Mouse (Mus musculus): ENCODE data around the gene Sufu. TPM values are rescaled to one million over a fixed set of nuclear protein-coding genes. Genes with fewer than 3 reads are reported as not detected.

The Sufu gene
- polyA plus RNA-seq, 1 experiment from 2014 or later = 9.5 TPM

DNA sequence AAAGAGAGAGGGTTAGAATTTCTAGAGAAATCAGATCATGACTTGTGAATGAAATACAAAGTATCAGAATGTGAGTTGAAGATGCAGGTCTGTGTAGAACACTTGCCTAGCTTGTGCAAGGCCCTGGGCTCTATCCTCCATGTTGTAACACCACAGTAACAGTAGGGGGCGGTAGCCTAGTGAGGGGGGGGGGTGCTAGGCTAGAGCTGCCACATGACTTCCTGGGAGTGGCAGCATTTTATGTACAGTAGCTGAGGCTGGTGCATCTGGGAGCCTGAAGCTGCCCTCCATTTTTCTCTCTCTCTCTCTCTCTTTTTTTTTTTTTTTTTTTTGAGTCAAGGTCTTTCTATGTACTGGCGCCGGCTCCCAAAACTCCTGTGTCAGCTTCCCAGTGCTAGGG, 114.1 kb downstream of the Sufu start:
- H3K9me3 ChIP-seq (ENCODE audit: control insufficient read depth, low read length) = no peaks in the 10 kb centered on the region
- H3K27me3 ChIP-seq (ENCODE audit: control insufficient read depth, insufficient read depth, low read length) = no peaks in the 10 kb centered on the region
- H3K27ac ChIP-seq (replicated peaks) = peak overlapping the region; percentile 100
- ATAC-seq (ENCODE audit: low FRiP score, low TSS enrichment) = 0 out of 2 replicates have a peak, but pooled peaks have one; percentile 16
- H3K4me3 ChIP-seq (ENCODE audit: low read depth, low read length) = no peak overlapping the region
- no peak overlapping the region; the same call in 1 of the 2 replicates for H3K4me2 ChIP-seq (replicated peaks; ENCODE audit: low read depth)
- WGBS = 47% methylated on average over 3 of the region's 3 CpGs
- TF ChIP-seq EP300 (optimal IDR thresholded peaks at IDR 0.05) (no peak), CTCF (IDR thresholded peaks at IDR 0.05; ENCODE audit: low read depth) (peak; percentile 76)
- DNase-seq (ENCODE audit: low spot score) = peak; percentile 47
- H3K9ac ChIP-seq (ENCODE audit: low read length) = 0 out of 2 replicates have a peak overlapping the region, but pooled peaks have one; percentile 23
- H3K4me1 ChIP-seq (replicated peaks; ENCODE audit: control insufficient read depth, insufficient read depth) = peaks cover 29% of the 10 kb centered on the region
- H3K36me3 ChIP-seq (ENCODE audit: control insufficient read depth, insufficient read depth, low read length) = peaks cover 40% of the 10 kb centered on the region

DNA sequence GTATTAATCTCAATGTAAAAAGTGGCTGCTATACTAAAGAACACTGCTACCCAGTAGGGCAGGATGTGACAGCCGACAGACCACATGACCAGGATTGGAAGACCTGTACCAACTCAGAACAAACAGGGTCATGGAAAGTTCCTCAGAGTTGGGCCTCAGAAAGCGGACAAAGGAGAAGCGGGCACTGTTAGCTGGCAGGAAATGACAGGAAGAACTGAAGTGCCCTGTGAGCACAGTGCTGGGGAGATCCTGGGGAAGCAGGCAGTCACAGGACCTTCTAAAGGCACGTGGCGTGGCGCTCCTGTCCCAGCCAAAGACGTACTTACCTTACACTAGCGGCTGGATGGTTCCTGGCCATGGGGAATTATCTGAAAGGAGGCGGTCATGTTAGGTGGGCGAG, 114.6 kb downstream of the Sufu start:
- Histone ChIP-seq H3K4me3 (ENCODE audit: low read depth, low read length) (no peak overlapping the region), H3K9ac (ENCODE audit: low read length) (no peak overlapping the region), H3K27me3 (ENCODE audit: control insufficient read depth, insufficient read depth, low read length) (no peaks in the 10 kb centered on the region), H3K4me2 (replicated peaks; ENCODE audit: low read depth) (peak overlapping the region; percentile 11; the same call in 1 of the 2 replicates), H3K36me3 (ENCODE audit: control insufficient read depth, insufficient read depth, low read length) (peaks cover 40% of the 10 kb centered on the region), H3K27ac (replicated peaks) (peak overlapping the region; percentile 100; the same call in 1 of the 2 replicates), H3K9me3 (ENCODE audit: control insufficient read depth, low read length) (no peaks in the 10 kb centered on the region), H3K4me1 (replicated peaks; ENCODE audit: control insufficient read depth, insufficient read depth) (peaks cover 26% of the 10 kb centered on the region)
- DNase-seq (ENCODE audit: low spot score) = peak; percentile 25
- TF ChIP-seq EP300 (optimal IDR thresholded peaks at IDR 0.05) (no peak), CTCF (IDR thresholded peaks at IDR 0.05; ENCODE audit: low read depth) (no peak)
- 51% methylated on average over 10 of the region's 10 CpGs for WGBS
- no peak for ATAC-seq (ENCODE audit: low FRiP score, low TSS enrichment)

- DNase-seq (ENCODE audit: low spot score) (no peak), ATAC-seq (ENCODE audit: low FRiP score, low TSS enrichment) (no peak)
- H3K9ac ChIP-seq (ENCODE audit: low read length) = no peak overlapping the region
- H3K27ac ChIP-seq (replicated peaks) = no peak overlapping the region
- no peak overlapping the region for H3K4me3 ChIP-seq (ENCODE audit: low read depth, low read length)
- H3K9me3 ChIP-seq (ENCODE audit: control insufficient read depth, low read length) = no peaks in the 10 kb centered on the region
- H3K4me2 ChIP-seq (replicated peaks; ENCODE audit: low read depth) = no peak overlapping the region
- 75% methylated on average over 12 of the region's 12 CpGs for WGBS
- H3K4me1 ChIP-seq (replicated peaks; ENCODE audit: control insufficient read depth, insufficient read depth) = peaks cover 14% of the 10 kb centered on the region
- TF ChIP-seq EP300 (optimal IDR thresholded peaks at IDR 0.05) (no peak), CTCF (IDR thresholded peaks at IDR 0.05; ENCODE audit: low read depth) (no peak)
- H3K36me3 ChIP-seq (ENCODE audit: control insufficient read depth, insufficient read depth, low read length) = peaks cover 28% of the 10 kb centered on the region
- H3K27me3 ChIP-seq (ENCODE audit: control insufficient read depth, insufficient read depth, low read length) = no peaks in the 10 kb centered on the region
These were observed 117.7 kb downstream of the Sufu start for GRCm38 (mm10) chr19:46514387-46514786.

DNA sequence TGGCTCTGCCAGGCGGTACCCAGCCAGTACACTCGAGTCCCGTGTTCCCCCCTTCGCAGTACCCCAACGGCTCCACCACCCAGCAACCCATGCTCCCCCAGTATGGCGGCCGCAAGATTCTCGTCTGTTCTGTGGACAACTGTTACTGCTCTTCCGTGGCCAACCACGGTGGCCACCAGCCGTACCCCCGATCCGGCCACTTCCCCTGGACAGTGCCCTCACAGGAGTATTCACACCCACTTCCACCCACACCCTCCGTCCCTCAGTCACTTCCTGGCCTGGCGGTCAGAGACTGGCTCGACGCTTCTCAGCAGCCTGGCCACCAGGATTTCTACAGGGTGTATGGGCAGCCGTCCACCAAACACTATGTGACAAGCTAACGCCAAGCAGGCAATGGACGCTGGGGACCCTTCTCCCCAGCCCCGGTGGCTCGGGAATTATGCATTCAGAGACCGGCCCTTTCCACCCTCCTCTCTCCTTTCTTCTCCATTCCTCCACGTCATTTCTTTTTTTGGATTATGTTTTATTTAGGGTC, 118.7 kb downstream of the Sufu start:
- no peak for TF ChIP-seq CTCF (IDR thresholded peaks at IDR 0.05; ENCODE audit: low read depth)
- TF ChIP-seq EP300 (optimal IDR thresholded peaks at IDR 0.05) = no peak
- WGBS = 90% methylated on average over 21 of the region's 24 CpGs
- ATAC-seq (ENCODE audit: low FRiP score, low TSS enrichment) (no peak), DNase-seq (ENCODE audit: low spot score) (no peak)
- Histone ChIP-seq H3K4me1 (replicated peaks; ENCODE audit: control insufficient read depth, insufficient read depth) (peaks cover 8% of the 10 kb centered on the region), H3K4me2 (replicated peaks; ENCODE audit: low read depth) (no peak overlapping the region), H3K36me3 (ENCODE audit: control insufficient read depth, insufficient read depth, low read length) (peaks cover 28% of the 10 kb centered on the region), H3K27ac (replicated peaks) (no peak overlapping the region), H3K9me3 (ENCODE audit: control insufficient read depth, low read length) (no peaks in the 10 kb centered on the region), H3K9ac (ENCODE audit: low read length) (no peak overlapping the region), H3K4me3 (ENCODE audit: low read depth, low read length) (no peak overlapping the region), H3K27me3 (ENCODE audit: control insufficient read depth, insufficient read depth, low read length) (no peaks in the 10 kb centered on the region)

DNA sequence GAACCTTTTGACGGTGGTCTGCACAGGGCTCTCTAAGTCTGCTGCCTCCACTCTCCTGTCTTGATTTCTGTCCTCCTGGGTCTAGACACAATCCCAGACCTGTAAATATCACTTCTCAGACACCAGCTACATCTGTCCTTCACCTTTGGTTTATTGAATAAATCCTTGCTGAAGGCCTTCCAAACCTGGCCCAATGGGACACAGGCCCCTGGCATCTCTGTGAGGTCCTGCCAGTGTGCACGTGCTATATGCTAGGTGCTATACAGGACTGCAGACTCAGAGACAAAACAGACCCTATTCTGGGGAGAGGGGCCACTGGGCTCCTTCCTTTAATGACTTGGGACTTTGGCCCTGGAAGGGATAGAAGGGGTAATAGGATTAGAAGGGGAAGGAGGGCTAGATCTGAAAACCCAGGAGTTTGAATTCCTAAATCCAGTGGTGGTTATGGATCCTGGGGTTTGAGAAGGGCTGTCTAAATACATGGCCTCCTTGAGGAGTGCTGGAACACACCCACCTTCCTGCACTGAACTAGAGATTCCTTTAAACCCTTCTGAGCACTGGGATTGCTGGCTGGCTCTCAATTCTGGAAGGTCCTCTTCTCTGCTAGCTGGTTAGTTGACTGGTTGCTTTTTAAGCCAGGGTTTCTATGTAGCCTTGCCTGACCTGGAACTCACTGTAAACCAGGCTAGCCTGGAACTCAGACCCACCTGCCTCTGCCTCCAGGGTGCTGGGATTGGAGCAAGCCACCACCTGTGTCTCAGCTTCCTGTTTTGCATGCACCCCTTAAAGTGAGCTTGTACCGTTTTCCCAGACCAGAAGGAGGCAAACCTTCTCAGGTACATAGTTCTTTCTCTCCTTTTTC, 120.2 kb downstream of the Sufu start:
- peaks cover 28% of the 10 kb centered on the region for H3K36me3 ChIP-seq (ENCODE audit: control insufficient read depth, insufficient read depth, low read length)
- H3K4me2 ChIP-seq (replicated peaks; ENCODE audit: low read depth) = no peak overlapping the region
- H3K27me3 ChIP-seq (ENCODE audit: control insufficient read depth, insufficient read depth, low read length) = no peaks in the 10 kb centered on the region
- H3K4me1 ChIP-seq (replicated peaks; ENCODE audit: control insufficient read depth, insufficient read depth) = peaks cover 6% of the 10 kb centered on the region
- no peaks in the 10 kb centered on the region for H3K9me3 ChIP-seq (ENCODE audit: control insufficient read depth, low read length)
- DNase-seq (ENCODE audit: low spot score) (no peak), ATAC-seq (ENCODE audit: low FRiP score, low TSS enrichment) (no peak)
- H3K9ac ChIP-seq (ENCODE audit: low read length) = peak overlapping the region; percentile 5; the same call in 1 of the 2 replicates
- H3K4me3 ChIP-seq (ENCODE audit: low read depth, low read length) = no peak overlapping the region
- WGBS = 52% methylated on average over 3 of the region's 3 CpGs
- peak overlapping the region; percentile 56 for H3K27ac ChIP-seq (replicated peaks)
- TF ChIP-seq EP300 (optimal IDR thresholded peaks at IDR 0.05) (no peak), CTCF (IDR thresholded peaks at IDR 0.05; ENCODE audit: low read depth) (no peak)
